Mouse (Mus musculus): ENCODE data around the gene Pced1a. TPM values are rescaled to one million over a fixed set of nuclear protein-coding genes. Genes with fewer than 3 reads are reported as not detected.
"Not testable (repeated sequence)": the region's sequence is repeated elsewhere in the genome, so short reads cannot be mapped to it uniquely, and the experiment has no call there.

Pced1a gene
- total RNA-seq, 2 experiments from 2014 or later, result 5.0 to 6.2 TPM

DNA sequence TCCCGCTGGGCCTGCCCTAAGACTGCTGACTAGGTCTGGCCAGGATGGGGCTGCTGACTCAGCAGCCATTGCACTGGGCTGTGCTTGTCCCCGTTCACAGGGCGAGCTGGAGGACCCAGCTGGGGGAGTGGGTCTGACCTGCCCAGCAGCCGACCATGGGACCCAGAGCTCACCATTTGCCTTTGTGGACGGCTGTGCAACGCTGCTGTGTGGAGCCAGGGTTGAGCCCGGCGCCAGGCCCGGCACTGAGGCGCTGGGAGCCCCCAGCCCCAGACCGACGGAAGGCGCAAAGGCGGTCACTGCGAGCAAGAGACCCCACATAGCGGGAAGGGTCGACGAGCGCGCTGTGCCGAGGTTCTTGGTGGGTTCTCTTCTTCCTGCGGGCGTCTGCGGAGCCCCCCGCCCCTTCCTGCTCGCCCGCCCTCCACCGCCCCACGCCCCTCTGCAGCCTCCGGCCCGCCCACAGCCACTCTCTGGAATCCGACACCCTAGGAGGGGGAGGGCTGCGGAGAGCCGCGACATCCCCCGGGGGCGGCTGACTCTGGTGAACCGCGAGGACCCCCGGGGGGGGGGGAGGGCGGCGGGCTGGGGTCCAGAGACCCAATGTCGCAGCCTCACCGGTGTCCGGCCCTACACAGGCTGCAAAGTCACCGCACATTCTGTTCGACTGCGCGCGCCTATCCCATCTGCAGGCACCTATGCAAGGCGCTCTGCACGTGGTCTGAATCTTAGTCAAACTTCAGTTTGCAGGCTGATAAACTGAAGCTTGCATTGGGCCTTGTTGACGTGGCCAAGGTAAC lies 27.1 kb downstream of the Pced1a start, which contains the start of gene Cpxm1:
Gene Cpxm1 (minus strand): TSS at position 389 of the 800 bp plus-strand sequence.
- DNase-seq, result peak; percentile 47 to 50
- intact Hi-C loops (cut with DNase I), result no loop called here

DNA sequence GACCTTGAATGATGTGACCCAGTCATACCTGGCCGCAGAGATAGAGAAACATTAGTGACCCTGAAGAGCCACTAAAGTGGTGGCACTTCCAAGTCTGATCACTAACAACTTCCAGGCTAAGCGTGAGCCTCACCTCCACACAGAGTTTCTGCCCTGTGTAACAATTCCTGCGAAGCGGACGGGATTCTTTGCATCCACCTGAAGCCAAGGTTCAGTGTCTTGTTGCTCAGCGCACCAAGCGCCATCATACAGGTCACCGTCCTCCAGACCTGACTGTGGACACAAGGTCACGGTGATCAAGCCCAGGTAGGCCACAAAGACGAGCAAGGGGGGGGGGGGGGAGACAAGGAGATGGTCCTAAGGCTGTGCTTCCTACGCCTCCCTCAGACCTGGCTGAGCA lies 28.8 kb downstream of the Pced1a start:
- no peak for DNase-seq
- intact Hi-C loops (cut with DNase I), result no loop called here

- no peak for DNase-seq
- intact Hi-C loops (cut with DNase I), result no loop called here
Measured at GRCm38 (mm10) chr2:130392836-130393235, 31.7 kb downstream of the Pced1a start.

DNA sequence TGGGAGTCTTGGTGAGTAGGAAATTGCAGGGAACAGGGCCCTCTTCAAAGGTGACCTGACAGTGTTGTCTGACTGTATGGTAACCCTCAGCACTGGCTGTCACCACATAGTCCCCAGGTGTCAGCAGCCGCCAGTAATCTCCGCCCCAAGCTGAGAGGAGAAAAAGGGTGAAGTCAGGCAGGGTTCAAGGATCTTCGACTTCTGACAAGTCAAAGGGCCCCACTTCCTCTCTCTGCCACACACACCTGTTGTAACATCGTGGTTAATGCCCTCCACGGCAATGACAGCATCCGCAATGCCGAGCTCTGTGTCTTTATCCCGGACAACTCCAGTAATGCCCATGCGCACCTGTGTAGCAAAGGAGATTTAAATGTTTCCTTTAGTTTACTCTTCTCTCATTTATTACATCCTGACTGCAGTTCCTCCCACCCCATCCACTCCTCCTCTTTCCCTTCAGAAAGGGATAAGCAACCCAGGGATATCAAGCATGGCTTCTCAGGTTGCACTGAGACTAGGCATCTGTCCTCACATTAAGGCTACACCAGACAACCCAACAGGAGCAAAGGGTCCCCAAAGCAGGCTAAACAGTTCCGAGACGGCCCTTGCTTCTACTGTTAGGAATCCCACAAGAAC lies 33.4 kb downstream of the Pced1a start:
- intact Hi-C loops (cut with DNase I), result no loop called here
- no peak for DNase-seq

DNA sequence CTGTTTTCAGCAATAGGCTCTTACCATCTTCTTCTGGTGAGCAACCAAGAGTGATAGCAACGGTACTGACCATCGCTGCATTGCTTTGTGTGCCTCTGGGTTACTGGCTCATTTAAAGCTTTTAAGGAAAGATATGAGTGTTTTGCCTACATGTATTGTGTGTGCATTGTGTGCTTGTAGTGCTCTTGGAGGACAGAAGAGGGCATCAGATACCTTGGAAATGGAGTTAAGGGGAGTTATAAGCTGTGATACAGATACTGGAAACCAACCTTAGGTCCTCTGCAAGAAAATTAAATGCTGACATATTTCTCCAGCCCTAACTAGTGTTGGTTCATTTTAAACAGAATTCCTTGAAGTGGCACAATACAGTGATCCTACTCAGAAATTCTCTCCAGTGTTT lies 35.7 kb downstream of the Pced1a start:
- no peak for DNase-seq
- intact Hi-C loops (cut with DNase I), result no loop called here

GRCm38 (mm10) chr2:130386212-130386611 lies 38.3 kb downstream of the Pced1a start:
- intact Hi-C loops (cut with DNase I), result no loop called here

DNA sequence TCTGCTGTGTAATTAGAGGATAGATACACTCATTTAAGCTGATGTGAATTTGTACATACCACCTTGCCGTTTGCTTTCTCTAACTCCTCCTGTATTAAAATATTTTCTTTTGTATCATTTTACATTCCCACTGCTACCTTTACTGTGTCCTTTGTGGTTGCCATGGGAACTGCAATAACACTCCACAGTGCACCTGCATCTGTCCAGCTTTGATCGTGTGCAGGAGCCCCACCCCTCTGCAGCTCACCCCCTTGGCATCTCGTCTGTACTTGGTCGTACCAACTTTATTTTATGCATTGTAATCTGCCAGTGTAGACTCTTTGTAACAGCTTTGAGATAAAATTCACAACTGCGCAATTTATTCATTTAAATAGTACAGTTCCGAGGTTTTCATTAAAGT lies 40.6 kb downstream of the Pced1a start:
- DNase-seq, result no peak
- intact Hi-C loops (cut with DNase I), result no loop called here

More at GRCm38 (mm10) chr2:130386212-130386611, 38.3 kb downstream of the Pced1a start:
- DNase-seq, result no peak

- intact Hi-C loops (cut with DNase I), result no loop called here
- no peak for DNase-seq
Measured at GRCm38 (mm10) chr2:130383205-130383604, 41.3 kb downstream of the Pced1a start.

GRCm38 (mm10) chr2:130374951-130375350 lies 49.5 kb downstream of the Pced1a start:
- no peak for DNase-seq
- intact Hi-C loops (cut with DNase I), result no loop called here

DNA sequence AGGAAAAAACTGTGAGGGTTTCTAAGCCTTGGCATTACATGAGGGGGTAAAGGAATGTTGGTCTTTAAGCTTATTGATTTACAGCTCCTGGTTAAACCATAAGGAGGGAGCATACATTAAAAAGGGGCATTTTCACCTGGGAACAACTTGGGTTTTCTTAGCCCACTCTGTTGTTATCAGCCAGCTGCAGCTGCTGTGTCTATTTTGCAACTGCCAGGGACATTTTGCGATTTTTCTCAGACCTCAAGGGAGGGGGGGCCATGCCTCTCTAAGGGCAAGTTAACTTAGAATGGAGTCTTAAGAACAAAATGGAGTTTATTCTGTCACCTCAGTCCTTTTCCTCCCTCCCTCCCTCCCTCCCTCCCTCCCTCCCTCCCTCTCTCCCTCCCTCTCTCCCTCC lies 51.5 kb downstream of the Pced1a start:
- intact Hi-C loops (cut with DNase I); DNase-seq: not testable (repeated sequence)

GRCm38 (mm10) chr2:130367386-130367785 lies 57.1 kb downstream of the Pced1a start:
- no peak for DNase-seq
- intact Hi-C loops (cut with DNase I), result no loop called here

Other genes with a start within 250 kb of the Pced1a start
- 100 to 1,000 TPM; 192 to 194 TPM for gene Snrpb, start 245.3 kb downstream of the Pced1a start, total RNA-seq (2021)
- not detected for gene Tmc2, start 229.5 kb downstream of the Pced1a start, total RNA-seq (2021)
- 10 to 100 TPM; 43.5 to 50.4 TPM for gene Nop56, start 150.3 kb downstream of the Pced1a start, total RNA-seq (2021)
- gene Idh3b, start 140.2 kb downstream of the Pced1a start, total RNA-seq (2021), result 100 to 1,000 TPM; 586 to 605 TPM
- gene Ebf4, start 129.5 kb downstream of the Pced1a start, total RNA-seq (2021), result 1 to 10 TPM; 1.2 to 1.3 TPM
- gene Cpxm1, start 27.1 kb downstream of the Pced1a start, total RNA-seq (2021), result 10 to 100 TPM; 16.7 to 17.3 TPM
- not detected for gene Gm28372, start 19.5 kb downstream of the Pced1a start, total RNA-seq (2021)
- gene 1700020A23Rik, start 19.4 kb downstream of the Pced1a start, total RNA-seq (2021), result not detected
- gene Tmem239, start 18.2 kb downstream of the Pced1a start, total RNA-seq (2021), result not detected
- 10 to 100 TPM; 30.9 to 32.6 TPM for gene Vps16, start 362 bp downstream of the Pced1a start, total RNA-seq (2021)
- gene Ptpra, start 25.6 kb upstream of the Pced1a start, total RNA-seq (2021), result 10 to 100 TPM; 76.0 to 76.1 TPM
- gene Mrps26, start 139.0 kb upstream of the Pced1a start, total RNA-seq (2021), result 10 to 100 TPM; 76.2 to 77.8 TPM
- gene Oxt, start 151.5 kb upstream of the Pced1a start, total RNA-seq (2021), result under 1 TPM in 1 of 2 experiments, not detected in 1; 0.62 TPM
- gene Avp, start 157.9 kb upstream of the Pced1a start, total RNA-seq (2021), result 1 to 10 TPM in 1 of 2 experiments, under 1 TPM in 1; 0.60 to 1.1 TPM
- gene Fastkd5, start 205.3 kb upstream of the Pced1a start, total RNA-seq (2021), result 1 to 10 TPM; 8.8 to 9.5 TPM
- 1 to 10 TPM; 6.2 to 6.4 TPM for gene Ubox5, start 205.3 kb upstream of the Pced1a start, total RNA-seq (2021)
- gene Lzts3, start 218.1 kb upstream of the Pced1a start, total RNA-seq (2021), result 1 to 10 TPM; 3.8 to 4.0 TPM
- 10 to 100 TPM; 63.0 to 68.3 TPM for gene Ddrgk1, start 240.0 kb upstream of the Pced1a start, total RNA-seq (2021)
- 10 to 100 TPM; 27.0 to 29.4 TPM for gene Itpa, start 242.9 kb upstream of the Pced1a start, total RNA-seq (2021)